Mouse (Mus musculus) right cerebral cortex, postnatal 10 days (tissue): ENCODE data around the gene Dad1.

Experiments used
- DNase-seq, 2 experiments: peaks; one replicate each; pipeline ENCODE4 v3.0.0; 2021; ENCODE audit warnings: low spot score in 2 of 2

Gene Dad1

GRCm38 (mm10) chr14:54253741-54254291 lies at the start of gene Dad1, which contains the start of gene Abhd4:
TSS of gene Dad1 (minus strand) at chr14:54254104.
TSS of gene Abhd4 (plus strand) at chr14:54254188.
- peak; percentile 98 for DNase-seq

DNA sequence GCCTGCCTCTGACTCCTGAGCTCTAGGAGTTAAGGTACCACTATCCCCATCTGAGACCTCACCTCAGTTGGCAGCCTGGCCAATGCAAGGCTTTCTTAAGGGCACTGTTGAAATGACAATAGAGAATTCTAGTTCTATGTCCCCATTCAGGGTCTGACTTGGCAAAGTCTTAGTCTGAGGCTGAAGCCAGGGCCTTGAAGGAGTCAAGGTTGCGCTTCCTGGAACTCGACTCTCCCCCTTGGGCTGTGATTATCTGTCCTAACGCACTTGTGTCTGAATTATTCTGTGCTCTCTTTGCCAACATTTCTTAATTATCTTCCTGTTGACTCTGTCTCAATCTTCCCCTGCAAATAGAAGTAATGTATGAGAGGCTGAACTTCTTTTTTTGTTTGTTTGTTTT lies 46.8 kb upstream of the Dad1 start:
- DNase-seq: no peak

GRCm38 (mm10) chr14:54300136-54300535 lies 46.2 kb upstream of the Dad1 start:
- no peak for DNase-seq

- no peak for DNase-seq
These were observed 30.9 kb upstream of the Dad1 start, which contains the start of gene Olfr49 for GRCm38 (mm10) chr14:54284839-54285238. TSS of gene Olfr49 (minus strand) at chr14:54284939.

DNA sequence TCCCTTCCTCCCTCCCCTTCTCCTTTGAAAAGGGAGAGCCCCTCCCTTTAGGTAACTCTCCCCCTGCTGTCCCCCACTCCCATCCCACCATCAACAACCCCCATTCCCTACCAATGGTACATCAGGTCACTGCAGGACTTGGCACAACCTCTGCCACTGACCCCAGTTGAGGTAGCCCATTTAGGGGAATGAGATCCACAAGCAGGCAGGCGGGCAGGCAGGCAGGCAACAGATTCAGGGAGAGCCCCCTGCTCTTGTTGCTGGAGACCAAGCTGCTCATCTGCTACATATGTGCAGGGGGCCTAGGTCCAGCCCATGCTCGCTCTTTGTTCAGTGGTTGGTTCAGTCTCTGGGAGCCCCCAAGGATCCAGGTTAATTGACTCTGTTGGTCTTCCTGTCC lies 22.5 kb upstream of the Dad1 start:
- DNase-seq: no peak

GRCm38 (mm10) chr14:54272696-54273095 lies 18.8 kb upstream of the Dad1 start:
- DNase-seq: no peak

DNA sequence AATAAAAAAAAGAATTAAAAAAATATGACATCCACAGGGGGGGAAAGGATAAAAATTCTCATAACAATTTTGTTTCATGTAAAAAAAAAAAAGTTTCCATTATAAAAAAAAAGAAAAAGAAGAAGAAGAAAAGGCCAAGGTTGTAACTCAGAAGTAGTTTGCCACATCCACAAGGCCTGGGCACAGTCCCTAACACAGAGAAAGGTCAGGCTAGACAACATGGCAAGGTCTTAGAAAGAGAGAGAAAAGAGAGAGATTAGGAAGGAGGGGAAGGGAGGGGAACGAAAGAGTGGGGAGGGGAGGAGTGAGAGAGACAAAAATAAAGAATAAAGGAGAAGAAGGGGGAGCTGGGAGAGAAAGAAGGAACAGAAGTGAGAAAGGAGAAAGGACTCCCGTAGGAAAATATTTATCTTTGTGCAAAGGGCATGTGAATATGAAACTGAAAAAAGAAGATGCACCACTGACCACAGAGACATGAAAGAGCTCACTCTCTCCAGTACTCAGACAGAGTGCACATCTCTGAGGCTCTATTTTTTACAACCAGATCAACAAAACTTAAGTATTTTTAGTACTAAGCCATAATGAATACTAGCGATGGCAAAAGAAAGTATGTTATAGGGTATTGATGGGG lies 18.2 kb upstream of the Dad1 start:
- no peak for DNase-seq

DNA sequence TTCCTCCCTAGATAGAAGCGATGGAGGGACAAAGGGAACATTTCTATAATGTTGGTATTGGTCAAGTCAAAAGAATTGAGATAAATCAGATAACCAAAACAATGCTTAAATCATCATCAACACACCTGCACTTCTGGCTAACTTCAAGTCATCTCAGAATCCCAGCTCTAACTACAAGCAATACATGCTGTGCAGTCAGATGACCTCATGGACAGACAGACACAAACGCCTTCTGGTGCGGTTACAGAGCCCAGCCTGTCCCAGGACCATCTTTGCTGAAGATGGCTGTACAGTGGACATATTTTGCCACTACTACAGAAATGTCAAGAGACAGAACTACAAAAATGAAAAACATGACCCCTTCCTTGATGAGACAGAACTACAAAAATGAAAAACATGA lies 16.5 kb upstream of the Dad1 start:
- no peak for DNase-seq

DNA sequence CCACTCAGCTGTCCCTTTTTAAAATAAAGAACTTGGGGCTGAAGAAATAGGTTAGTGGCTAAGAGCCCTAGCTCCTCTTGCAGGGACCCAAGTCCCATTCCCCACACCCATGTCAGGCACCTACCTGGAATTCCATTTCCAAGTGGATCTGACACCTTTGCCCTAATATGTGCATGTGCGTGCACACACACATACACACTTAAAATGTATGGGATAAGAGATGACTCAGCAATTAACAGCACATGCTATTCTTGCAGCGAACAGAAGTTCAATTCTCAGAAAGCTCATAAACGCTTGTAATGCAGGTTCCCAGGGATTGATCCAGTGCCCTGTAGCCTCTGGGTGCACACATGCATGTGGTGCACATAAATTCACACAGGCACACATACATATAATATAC lies 15.7 kb upstream of the Dad1 start:
- no peak for DNase-seq

DNA sequence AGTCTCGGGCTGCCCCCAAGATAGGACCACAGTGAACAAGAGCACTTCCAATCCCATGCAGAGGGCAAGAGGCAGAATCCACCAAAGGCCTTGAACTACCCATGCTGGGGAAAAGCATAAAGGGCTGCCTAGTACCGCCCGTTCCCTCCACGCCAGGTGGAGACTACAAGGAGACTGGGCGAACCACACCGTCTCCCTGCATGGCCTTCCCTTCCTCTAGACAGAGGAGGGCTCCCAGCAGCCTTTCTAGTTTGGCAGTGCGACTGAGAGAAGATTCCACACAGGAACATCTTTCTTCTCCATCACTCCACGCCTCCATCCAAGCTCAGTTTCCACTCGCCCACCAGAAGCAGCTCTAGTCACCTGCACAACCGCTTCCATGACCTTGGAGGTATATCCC lies 14.1 kb upstream of the Dad1 start:
- no peak for DNase-seq

DNA sequence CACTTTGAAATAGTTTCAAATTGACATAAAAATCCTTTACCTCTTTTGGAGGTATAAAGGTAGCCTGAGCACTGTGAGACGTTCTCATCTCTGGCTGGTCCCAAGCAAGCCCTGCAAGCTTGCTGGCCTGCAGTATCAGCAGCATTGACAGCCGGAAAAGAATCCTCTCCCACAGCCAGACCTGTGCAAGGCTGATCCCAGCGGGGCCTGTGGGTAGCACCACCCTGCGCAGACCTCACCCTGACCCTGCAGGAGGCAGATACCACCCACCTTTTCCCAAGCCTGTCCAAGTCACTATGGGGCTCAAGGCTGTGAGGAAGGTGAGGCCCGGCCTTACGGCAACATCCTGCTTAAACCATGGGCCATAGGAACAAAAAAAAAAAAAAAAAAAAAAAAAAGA lies 12.0 kb upstream of the Dad1 start:
- no peak for DNase-seq

- DNase-seq: no peak
These were observed 11.2 kb upstream of the Dad1 start for GRCm38 (mm10) chr14:54265093-54265492.

DNA sequence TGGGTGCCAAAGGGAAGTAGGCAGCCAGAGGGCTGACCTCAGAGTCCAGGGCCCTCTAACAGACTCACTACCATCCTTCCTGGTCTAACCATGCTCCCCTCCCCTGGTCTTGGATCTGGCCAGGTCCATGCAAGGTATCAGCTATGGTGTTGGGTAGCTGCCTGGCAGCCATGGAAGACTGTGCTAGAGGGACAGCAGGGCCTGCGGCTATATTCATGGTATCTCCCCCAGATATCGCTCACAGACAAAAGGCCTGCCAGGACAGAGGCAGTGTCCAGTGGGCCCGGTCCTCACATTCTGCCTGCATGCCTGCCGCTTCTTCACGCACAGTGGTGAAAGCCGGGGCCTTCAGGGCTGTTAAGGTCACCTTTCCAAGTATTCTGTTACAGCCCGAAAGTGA lies 10.3 kb upstream of the Dad1 start:
- DNase-seq: no peak

GRCm38 (mm10) chr14:54263099-54263498 lies 9.2 kb upstream of the Dad1 start:
- no peak for DNase-seq

DNA sequence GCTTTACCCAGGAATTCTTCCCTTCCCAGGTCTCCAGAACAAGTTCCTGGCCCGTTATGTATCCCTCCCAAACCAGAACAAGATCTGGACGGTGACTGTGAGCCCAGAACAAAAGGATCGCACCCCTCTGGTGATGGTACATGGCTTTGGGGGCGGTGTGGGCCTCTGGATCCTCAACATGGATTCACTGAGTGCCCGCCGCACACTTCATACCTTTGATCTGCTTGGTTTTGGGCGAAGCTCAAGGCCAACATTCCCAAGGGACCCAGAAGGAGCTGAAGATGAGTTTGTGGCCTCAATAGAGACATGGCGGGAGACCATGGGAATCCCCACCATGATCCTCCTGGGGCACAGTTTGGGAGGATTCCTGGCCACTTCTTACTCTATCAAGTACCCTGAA lies 8.7 kb upstream of the Dad1 start:
- no peak for DNase-seq

GRCm38 (mm10) chr14:54261386-54261785 lies 7.5 kb upstream of the Dad1 start:
- DNase-seq: no peak

DNA sequence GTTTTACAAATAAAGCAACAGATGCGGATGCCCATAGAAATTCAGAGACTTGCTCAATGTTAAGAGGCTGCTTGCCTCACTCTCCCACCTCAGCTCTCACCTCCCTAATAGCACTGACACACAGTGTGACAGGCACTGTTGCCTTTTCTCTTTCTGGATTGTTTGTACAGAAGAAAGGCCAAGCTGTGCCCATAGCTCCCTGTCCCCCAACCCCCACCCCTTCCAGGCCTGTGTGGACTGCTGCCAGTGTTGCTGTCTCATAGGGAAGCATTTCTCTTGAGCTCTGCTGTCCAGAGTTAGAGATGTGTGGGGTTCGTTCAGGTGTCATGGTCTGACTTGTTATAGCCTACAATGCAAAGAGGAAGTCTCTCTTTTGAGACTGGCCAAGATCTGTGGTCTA lies 6.3 kb upstream of the Dad1 start:
- DNase-seq: no peak

DNA sequence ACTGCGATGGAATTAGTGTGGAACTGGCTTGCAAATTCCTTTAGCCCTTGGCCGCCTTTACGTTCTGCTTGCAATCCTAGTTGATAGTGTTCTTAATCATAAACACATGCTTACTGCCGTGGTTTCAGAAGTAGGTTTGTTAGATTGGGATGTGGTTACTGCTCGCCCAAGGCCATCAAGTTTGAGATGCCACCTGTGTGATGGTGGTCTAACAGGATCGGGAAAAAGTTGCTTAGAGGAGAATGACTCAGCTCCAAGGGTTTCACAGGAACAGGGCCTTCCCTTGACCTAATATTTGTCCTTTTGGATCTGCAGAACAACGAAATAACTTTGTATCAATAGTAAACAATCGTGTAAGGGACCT lies 5.8 kb upstream of the Dad1 start:
- no peak for DNase-seq

DNA sequence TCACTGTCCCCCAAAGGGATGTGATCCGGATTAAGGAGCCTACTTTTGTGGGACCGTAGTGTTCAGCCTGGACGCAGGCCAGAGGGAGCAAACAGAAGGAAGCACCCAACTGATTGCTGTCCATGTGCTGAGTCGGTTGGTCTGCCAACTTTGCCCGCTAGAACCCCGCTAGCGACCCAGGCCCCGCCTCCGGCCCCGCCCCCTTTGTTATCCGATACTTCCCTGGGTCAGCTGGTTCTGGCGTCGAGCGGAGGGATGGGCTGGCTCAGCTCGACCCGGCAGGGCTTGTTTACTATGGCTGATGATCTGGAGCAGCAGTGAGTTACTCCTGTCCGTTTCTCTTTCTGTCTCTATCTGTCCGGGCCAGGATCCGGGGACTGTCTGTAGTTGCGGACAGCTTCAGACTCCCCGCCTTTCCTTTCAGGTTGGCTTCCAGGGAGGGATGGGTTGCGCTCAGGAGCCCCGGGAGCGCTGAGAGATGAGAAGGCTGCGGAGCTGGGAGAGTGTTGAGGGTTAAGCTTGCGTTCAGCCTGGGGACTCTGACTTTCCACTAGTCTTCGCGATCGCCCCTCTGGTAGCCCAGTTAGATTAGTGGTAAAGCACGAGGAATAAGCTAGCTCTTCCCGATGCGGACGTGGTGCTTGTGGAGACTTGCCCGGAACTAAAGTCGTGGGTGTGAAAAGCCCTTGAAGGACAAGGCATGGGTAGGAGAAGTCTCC lies 5.3 kb upstream of the Dad1 start:
- DNase-seq: peak; percentile 87 to 91

GRCm38 (mm10) chr14:54258131-54258670 lies 4.3 kb upstream of the Dad1 start:
- no peak for DNase-seq

DNA sequence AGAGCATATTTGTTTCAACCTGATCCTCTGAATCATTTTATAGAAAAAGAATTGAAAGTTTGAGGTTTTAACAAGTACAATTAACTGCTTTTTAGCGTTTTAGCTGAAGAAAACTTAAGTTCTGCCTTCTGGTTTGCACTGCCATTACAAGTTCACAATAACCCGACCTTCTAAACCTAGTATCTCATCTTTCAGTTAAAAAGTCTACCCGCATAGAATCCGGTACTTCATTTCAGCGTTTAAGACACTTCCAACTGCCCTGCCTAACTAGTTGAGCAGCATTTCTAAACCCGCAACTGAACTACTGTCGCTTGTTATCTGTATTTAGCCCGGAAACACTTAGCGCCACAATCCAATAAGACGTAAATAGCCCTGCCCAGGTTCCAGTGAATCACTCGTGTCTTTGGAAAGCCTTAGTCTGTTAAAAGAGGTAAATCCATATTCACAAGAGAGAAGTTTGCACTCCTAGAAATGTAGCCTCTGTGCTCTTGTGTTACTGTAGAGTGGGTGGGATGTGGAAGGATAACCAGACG lies 832 bp upstream of the Dad1 start:
- no peak for DNase-seq

GRCm38 (mm10) chr14:54250122-54250521 lies 3.8 kb downstream of the Dad1 start:
- no peak for DNase-seq

DNA sequence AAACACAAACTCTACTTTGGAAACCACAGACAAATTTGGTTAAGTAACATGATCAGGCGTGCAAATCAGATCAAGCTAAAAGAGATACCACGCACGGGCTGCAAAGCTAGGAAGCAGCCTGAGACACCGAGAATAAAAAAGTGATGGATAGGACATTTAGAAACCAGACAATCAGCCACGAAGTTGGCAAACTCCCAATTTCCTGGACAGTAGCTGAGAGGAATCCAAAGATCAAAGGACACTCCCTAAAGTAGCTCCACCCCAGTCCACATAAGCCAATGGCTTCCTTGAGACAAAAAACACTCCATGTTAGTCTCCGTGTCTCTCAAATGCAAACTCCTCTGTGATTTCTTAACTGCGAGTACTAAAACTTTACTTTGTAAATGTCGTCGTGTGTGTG lies 4.6 kb downstream of the Dad1 start:
- DNase-seq: no peak
